14 mouse cellular contexts compared by ENCODE assay signal in genomic region chr7:119835996-119836777, GRCm38 (mm10). TPM values are rescaled to one million over a fixed set of nuclear protein-coding genes. Genes with fewer than 3 reads are reported as not detected.
DNase-seq lines count a peak whose midpoint lies in the region; ATAC-seq lines count a peak whose summit lies in the region.
"Had no signal": no experiment of that assay in that cellular context is flagged by ENCODE, and none has a peak within 500 bp of the region (broad histone marks: within the 10 kb centered on the region; RNA-seq: fewer than 3 reads in every experiment).

No protein-coding gene starts in this region.

- peak; percentile 85 for ATAC-seq in common myeloid progenitor, adult 5-6 weeks (replicated peaks; ENCODE audit: low read depth, poor library complexity, severe bottlenecking)
- ATAC-seq in erythroblast, adult 5-6 weeks (replicated peaks; ENCODE audit: low FRiP score, poor library complexity, severe bottlenecking), result no peak
- ATAC-seq: Patski had no signal

- peak; percentile 93 for DNase-seq in 416B (ENCODE audit: low read depth)
- peak; percentile 84 for DNase-seq in CD4-positive, CD25-positive, alpha-beta regulatory T cell, adult 2 months (ENCODE audit: low read depth, low spot score)
- peak; percentile 88 for DNase-seq in naive thymus-derived CD4-positive, alpha-beta T cell, adult 2 months (ENCODE audit: low read depth)
- no peak for DNase-seq in gastrocnemius, adult 18-20 months (ENCODE audit: low spot score)
- no peak for DNase-seq in frontal cortex, postnatal 36 days (ENCODE audit: low spot score in 2 of 2)
- DNase-seq: cerebellum, postnatal 14 days; heart, postnatal 4 days; kidney, adult 9 months; kidney, postnatal 4 days; liver; lung, adult 18-20 months had no signal

RNA-seq across cellular contexts. Expression of gene Eri2, which starts 42.3 kb away (rescaled TPM):
- 16.2 and 18.6 TPM in 2 replicates for total RNA-seq in common myeloid progenitor, adult 5-6 weeks (2017)
- total RNA-seq in erythroblast, adult 5-6 weeks (2015; ENCODE audit: low replicate concordance), result 2.9 and 9.2 TPM in 2 replicates
- total RNA-seq in erythroblast, adult 5-6 weeks (2017; ENCODE audit: low replicate concordance), result 3.2 and 8.4 TPM in 2 replicates
- total RNA-seq in gastrocnemius, adult 18-20 months (2021), result under 1 TPM; 0.66 to 0.96 TPM

RNA-seq across cellular contexts. Expression of gene Rexo5, which starts 42.4 kb away (rescaled TPM):
- total RNA-seq in common myeloid progenitor, adult 5-6 weeks (2017), result 24.9 and 62.3 TPM in 2 replicates
- total RNA-seq in erythroblast, adult 5-6 weeks (2015; ENCODE audit: low replicate concordance), result 4.2 and 21.7 TPM in 2 replicates
- total RNA-seq in erythroblast, adult 5-6 weeks (2017; ENCODE audit: low replicate concordance), result 7.4 and 18.1 TPM in 2 replicates
- under 1 TPM; 0.12 to 0.41 TPM for total RNA-seq in gastrocnemius, adult 18-20 months (2021)

RNA-seq across cellular contexts. Expression of gene Lyrm1, which starts 59.5 kb away (rescaled TPM):
- 2.6 and 4.7 TPM in 2 replicates for total RNA-seq in common myeloid progenitor, adult 5-6 weeks (2017)
- not detected in 2 replicates for total RNA-seq in erythroblast, adult 5-6 weeks (2015; ENCODE audit: low replicate concordance)
- 5.5 and 5.7 TPM in 2 replicates for total RNA-seq in erythroblast, adult 5-6 weeks (2017; ENCODE audit: low replicate concordance)
- 10 to 100 TPM; 11.3 to 12.5 TPM for total RNA-seq in gastrocnemius, adult 18-20 months (2021)

RNA-seq across cellular contexts. Expression of gene Dcun1d3, which starts 59.9 kb away (rescaled TPM):
- 3.0 and 4.0 TPM in 2 replicates for total RNA-seq in common myeloid progenitor, adult 5-6 weeks (2017)
- total RNA-seq in erythroblast, adult 5-6 weeks (2015; ENCODE audit: low replicate concordance), result 0.84 and 1.7 TPM in 2 replicates
- 1.7 and 2.3 TPM in 2 replicates for total RNA-seq in erythroblast, adult 5-6 weeks (2017; ENCODE audit: low replicate concordance)
- total RNA-seq in gastrocnemius, adult 18-20 months (2021), result 10 to 100 TPM; 20.3 to 21.1 TPM

Comparison
In these comparisons a context has a peak if more than half of its experiments do, and no peak if none do; other contexts are left out.
1. DNase-seq: peak in 416B (single experiment), CD4-positive, CD25-positive, alpha-beta regulatory T cell, adult 2 months (single experiment) and naive thymus-derived CD4-positive, alpha-beta T cell, adult 2 months (single experiment); none in gastrocnemius, adult 18-20 months (single experiment) and frontal cortex, postnatal 36 days (0 of 2).